Mouse (Mus musculus) megakaryocyte, embryonic 14.5 days (primary cell): ENCODE results near the gene Rfxank. TPM values are rescaled to one million over a fixed set of nuclear protein-coding genes. Genes with fewer than 3 reads are reported as not detected.

Source experiments
- H3K27me3 ChIP-seq: replicated peaks from 2 replicates; pipeline ENCODE3; 2012; ENCODE audit warnings: inconsistent platforms
- H3K36me3 ChIP-seq: replicated peaks from 2 replicates; pipeline ENCODE3; 2012; ENCODE audit warnings: low read length, inconsistent platforms, mixed read lengths
- H3K4me1 ChIP-seq: 2 replicates; pipeline ENCODE4 v1.6.1; 2012; ENCODE audit warnings: inconsistent platforms
- H3K4me3 ChIP-seq: replicated peaks from 2 replicates; pipeline ENCODE3; 2012; ENCODE audit warnings: moderate library complexity, mild to moderate bottlenecking, inconsistent platforms
- H3K9me3 ChIP-seq: 2 replicates; pipeline ENCODE4 v1.6.1; 2012; ENCODE audit warnings: inconsistent platforms
- FLI1 ChIP-seq: IDR thresholded peaks from 2 replicates; pipeline ENCODE4 v1.6.1; 2012; ENCODE audit warnings: low read length, inconsistent platforms, mixed read lengths
- GATA1 ChIP-seq: IDR thresholded peaks from 3 replicates; pipeline ENCODE4 v1.6.1; 2012; ENCODE audit warnings: mixed read lengths, low read length, inconsistent platforms, borderline replicate concordance
- polyA plus RNA-seq: library from polyadenylated mRNA; stranded (reverse); fragments of >175 nt; gene quantifications from 2 replicates; pipeline ENCODE4 v1.2.3, GENCODE M21; 2012; ENCODE audit warnings: low replicate concordance; ENCODE audit not compliant: insufficient read depth

The Rfxank gene
- polyA plus RNA-seq, 1 experiment: 18.5 TPM

DNA sequence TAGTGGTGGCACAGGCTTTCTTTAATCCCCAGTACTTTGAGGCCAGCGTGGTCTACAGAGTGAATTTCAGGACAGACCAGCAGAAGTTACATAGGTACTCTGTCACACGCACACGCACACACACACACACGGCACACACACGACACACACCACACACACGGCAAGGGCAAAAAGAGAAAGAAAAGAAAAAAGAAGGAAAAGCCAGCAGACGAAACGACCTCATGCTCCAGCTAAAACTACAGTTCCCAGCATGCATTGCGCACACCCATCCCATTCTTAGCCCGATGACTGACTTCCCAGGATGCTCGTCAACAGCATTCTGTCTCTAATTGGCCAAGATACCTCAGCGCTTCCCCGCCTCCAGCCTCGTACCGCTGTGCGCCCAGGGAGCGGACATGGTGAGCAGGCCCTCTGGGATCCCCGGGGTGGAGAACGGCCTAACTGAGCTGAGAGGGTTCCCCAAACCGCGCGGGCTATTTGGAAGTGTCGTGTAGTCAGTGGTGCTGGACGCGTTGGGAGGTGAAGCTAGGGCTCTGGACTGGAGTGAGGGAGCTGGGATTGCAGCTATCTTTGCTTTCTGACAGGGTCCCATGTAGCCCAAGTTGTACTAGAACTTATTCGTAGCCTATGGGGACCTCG, 33.2 kb upstream of the Rfxank start, which contains the start of gene Tmem161a:
Gene Tmem161a (plus strand): TSS at position 314 of the 639 bp plus-strand sequence.
- no peaks in the 10 kb centered on the region for H3K9me3 ChIP-seq
- H3K27me3 ChIP-seq: peaks cover 10% of the 10 kb centered on the region
- peaks cover 56% of the 10 kb centered on the region for H3K4me1 ChIP-seq
- TF ChIP-seq FLI1 (no peak), GATA1 (no peak)
- H3K4me3 ChIP-seq: peak within 1 kb of the TSS; percentile 95
- H3K36me3 ChIP-seq: peaks cover 23% of the 10 kb centered on the region

DNA sequence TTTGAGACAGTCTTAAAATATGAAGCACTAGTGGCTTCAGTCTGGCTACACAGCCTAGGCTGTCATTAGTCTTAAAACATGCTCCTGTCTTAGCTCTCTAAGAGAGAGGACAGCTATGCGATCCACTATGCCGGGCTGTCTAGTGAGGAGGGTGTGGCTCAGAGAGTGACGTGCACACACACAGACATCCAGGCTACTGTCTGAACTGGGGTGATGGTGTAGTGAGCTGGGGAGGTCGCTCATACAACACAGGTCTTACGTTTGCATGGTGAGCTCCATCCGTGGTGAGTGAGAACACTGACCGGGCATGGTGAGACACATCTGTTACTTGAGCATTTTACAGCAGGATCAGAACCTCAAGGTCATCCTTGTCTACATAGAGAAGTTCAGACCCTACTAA, 32.3 kb upstream of the Rfxank start:
- H3K27me3 ChIP-seq: peaks cover 15% of the 10 kb centered on the region
- TF ChIP-seq FLI1 (no peak), GATA1 (no peak)
- peak overlapping the region; percentile 62 for H3K4me3 ChIP-seq
- H3K9me3 ChIP-seq: no peaks in the 10 kb centered on the region
- H3K36me3 ChIP-seq: peaks cover 14% of the 10 kb centered on the region
- peaks cover 61% of the 10 kb centered on the region for H3K4me1 ChIP-seq

DNA sequence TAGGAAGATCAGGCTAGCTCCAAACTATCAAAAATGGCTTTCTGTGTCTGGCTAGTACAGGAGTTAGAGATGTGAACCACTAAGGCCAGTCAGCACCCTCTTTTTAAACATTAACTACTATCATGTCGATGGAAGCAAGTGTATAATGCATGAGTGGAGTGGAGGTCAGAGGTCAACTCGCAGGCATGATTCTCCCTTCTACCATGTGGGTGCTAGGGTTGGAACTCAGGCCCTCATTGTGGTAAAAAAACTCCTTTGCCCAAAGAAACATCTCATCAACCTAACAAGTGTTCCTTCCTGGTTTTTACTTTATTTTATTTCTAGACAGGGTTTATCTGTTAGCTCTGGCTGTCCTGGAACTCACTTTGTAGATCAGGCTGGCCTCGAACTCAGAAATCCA, 31.8 kb upstream of the Rfxank start:
- no peak for TF ChIP-seq GATA1
- TF ChIP-seq FLI1: no peak
- Histone ChIP-seq H3K4me1 (peaks cover 62% of the 10 kb centered on the region), H3K36me3 (peaks cover 12% of the 10 kb centered on the region), H3K4me3 (no peak overlapping the region), H3K9me3 (no peaks in the 10 kb centered on the region), H3K27me3 (peaks cover 20% of the 10 kb centered on the region)

DNA sequence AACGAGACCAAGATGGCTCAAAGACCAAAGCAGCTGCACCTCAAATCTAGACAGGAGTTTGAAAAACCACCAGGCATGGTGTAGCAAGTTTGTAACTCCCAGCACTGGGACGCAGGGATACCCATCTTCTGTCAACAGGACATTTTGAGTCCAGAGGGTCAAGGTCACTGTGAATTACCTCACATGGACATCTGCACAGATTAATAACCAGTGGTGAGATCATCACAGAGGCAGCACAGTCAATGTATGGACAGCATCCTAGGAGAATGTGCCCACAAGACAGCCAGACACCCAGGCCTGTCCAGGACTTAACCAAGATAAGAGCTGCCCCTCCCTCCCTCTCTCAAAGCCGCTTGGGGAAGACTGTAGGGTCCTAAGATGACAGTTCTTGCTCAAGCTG, 31.2 kb upstream of the Rfxank start:
- Histone ChIP-seq H3K4me3 (no peak overlapping the region), H3K9me3 (no peaks in the 10 kb centered on the region), H3K36me3 (peaks cover 9% of the 10 kb centered on the region), H3K27me3 (peaks cover 26% of the 10 kb centered on the region), H3K4me1 (peaks cover 62% of the 10 kb centered on the region)
- TF ChIP-seq GATA1 (no peak), FLI1 (no peak)

DNA sequence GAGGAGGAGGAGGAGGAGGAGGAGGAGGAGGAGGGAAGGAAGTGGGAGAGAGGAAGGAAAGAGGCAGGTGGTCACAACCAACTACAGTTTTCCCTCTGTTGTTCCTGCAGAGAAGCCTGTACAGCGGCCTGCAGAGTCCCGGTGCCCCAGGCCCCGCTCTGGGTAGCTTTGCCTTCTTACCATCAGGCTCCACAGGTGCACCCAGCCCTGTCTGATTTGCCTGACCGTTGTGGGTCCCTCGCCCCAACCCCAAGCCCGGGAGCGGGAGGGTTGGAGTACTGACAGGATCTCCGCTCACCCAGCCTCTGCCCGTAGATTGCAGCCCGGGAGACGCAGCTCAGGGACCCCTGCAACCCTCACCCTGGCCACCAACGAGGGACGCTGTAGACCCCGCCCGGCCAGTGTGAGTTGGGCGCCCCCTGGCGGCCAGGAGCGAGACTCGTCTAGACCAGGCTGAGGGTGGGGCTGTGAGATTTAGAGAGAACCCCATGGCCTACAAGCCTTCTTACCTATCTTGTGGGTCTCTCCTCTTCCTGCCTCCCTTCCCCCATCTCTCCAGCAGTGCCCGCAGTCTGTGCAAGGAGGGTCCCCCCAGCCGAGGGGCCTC, 27.7 kb upstream of the Rfxank start:
- H3K4me3 ChIP-seq: peak overlapping the region; percentile 87
- H3K27me3 ChIP-seq: peaks cover 50% of the 10 kb centered on the region
- no peak for TF ChIP-seq FLI1

DNA sequence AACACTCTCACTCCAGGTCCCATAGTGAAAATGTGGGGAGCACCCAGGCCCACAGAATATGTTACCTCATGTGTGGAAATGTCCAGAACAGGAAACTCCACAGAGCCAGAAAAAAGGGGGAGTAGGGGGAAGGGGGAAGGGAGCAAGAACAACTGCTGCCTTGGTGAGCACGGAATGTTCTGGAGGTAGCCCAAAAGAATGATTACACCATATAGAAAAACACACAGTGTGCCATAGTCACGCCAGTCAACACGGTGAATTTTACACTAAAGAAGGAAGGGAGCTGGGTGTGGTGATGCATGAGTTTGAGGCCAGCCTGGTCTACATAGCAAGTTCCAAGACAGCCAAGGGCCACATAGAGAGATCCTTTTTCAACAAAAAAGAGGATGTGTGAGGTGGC, 24.4 kb upstream of the Rfxank start:
- no peak overlapping the region for H3K4me3 ChIP-seq
- H3K9me3 ChIP-seq: no peaks in the 10 kb centered on the region
- TF ChIP-seq GATA1: no peak
- TF ChIP-seq FLI1: no peak
- H3K4me1 ChIP-seq: peaks cover 33% of the 10 kb centered on the region
- H3K27me3 ChIP-seq: peaks cover 72% of the 10 kb centered on the region
- no peaks in the 10 kb centered on the region for H3K36me3 ChIP-seq

More for the DNA sequence above, 27.7 kb upstream of the Rfxank start:
- Histone ChIP-seq H3K36me3 (no peaks in the 10 kb centered on the region), H3K4me1 (peaks cover 35% of the 10 kb centered on the region), H3K9me3 (no peaks in the 10 kb centered on the region)

DNA sequence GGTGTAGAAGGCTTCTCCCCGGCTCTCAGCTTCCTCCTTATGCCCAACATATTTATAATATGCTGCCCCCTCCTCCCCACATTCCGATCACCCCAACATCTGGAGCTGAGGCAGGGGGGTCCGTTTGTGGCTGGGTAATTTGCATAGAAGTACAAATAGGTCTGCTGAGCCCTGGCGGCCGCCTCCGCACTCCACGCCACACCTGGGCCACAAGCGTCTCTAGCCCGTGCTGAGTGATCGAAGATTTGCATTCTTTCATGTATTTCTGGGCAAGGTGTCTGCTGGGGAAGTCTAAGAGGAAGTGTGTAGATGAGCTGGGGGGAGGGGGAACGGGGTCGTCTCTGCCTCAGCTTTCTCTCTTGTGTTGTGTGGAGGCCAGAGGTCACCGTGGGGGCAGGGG, 21.1 kb upstream of the Rfxank start:
- Histone ChIP-seq H3K4me1 (peaks cover 29% of the 10 kb centered on the region), H3K27me3 (peaks cover 73% of the 10 kb centered on the region), H3K4me3 (no peak overlapping the region), H3K9me3 (no peaks in the 10 kb centered on the region), H3K36me3 (no peaks in the 10 kb centered on the region)
- TF ChIP-seq FLI1: no peak
- no peak for TF ChIP-seq GATA1

DNA sequence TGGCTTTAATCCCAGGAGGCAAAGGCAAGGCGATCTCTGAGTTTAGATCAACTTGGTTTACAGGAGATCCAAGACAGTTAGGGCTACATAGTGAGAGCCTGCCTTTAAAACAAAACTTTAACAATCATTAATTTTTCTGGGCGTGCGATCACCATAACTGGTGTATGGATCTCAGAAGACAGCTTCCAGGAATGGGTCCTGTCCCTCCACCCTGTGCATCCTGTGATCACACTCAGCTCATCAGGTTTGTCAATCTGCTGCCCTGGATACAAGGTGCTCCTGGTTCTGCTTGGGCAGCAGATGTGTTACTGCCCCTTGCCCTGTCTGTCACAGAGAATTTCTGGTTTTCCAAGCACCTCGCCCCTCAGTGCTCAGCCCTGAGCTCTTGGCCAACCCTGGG, 20.3 kb upstream of the Rfxank start:
- Histone ChIP-seq H3K4me3 (no peak overlapping the region), H3K27me3 (peaks cover 73% of the 10 kb centered on the region), H3K36me3 (no peaks in the 10 kb centered on the region), H3K4me1 (peaks cover 29% of the 10 kb centered on the region), H3K9me3 (no peaks in the 10 kb centered on the region)
- TF ChIP-seq GATA1: no peak
- TF ChIP-seq FLI1: no peak

DNA sequence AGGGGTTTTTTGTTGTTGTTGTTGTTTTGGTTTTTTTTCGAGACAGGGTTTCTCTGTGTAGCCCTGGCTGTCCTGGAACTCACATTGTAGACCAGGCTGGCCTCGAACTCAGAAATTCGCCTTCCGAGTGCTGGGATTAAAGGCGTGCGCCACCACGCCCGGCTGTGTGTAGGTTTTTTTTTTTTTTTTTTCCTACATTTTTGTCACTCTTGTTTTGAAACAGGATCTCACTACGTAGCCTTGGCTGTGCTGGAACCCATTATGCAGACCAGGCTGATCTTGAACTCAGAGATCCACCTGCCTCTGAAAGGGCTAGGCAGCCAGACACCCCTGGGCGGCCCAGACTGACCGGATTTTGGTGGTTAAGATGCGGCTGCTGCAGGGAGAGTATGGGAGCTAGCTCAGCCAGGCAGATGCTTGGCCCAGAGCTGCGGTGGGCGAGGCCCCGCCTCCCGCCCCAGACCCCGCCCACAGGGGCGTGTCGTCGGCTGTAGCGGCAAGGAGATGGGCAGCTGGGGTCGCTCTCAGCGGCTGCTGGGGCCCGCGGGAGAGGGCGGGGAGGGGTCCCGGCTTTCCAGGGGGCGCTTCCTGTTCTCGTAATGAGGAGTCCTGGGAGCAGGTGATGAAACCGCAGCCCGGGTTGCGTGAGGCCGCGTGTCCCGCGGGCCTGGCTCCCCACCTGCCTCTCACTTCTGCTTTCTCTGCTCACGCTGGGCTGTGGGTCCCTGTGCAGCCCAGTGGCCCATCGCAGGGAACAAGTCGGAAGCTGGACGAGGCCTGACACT, 19.3 kb upstream of the Rfxank start:
- TF ChIP-seq FLI1 (no peak), GATA1 (no peak)
- H3K9me3 ChIP-seq: no peaks in the 10 kb centered on the region
- H3K4me3 ChIP-seq: peak overlapping the region; percentile 92
- peaks cover 64% of the 10 kb centered on the region for H3K27me3 ChIP-seq
- H3K36me3 ChIP-seq: no peaks in the 10 kb centered on the region
- H3K4me1 ChIP-seq: peaks cover 25% of the 10 kb centered on the region
